Comparison of ENCODE assay signal across 11 mouse cellular contexts in genomic region chr3:126660575-126660974, GRCm38 (mm10).
DNase-seq lines count a peak whose midpoint lies in the region; ATAC-seq and TF ChIP-seq lines count a peak whose summit lies in the region.
"Had no signal": no experiment of that assay in that cellular context is flagged by ENCODE, and none has a peak within 500 bp of the region (broad histone marks: within the 10 kb centered on the region; RNA-seq: fewer than 3 reads in every experiment).

No protein-coding gene starts in this region.

- DNase-seq in gastrocnemius, adult 2 months, result no peak
- DNase-seq in gastrocnemius, postnatal 10 days, result no peak
- DNase-seq in CD4-positive helper T cell, adult 2 months (ENCODE audit: low read depth, low spot score), result peak; percentile 86
- peak; percentile 76 for DNase-seq in naive thymus-derived CD4-positive, alpha-beta T cell, adult 2 months (ENCODE audit: low read depth)
- no peak for DNase-seq in frontal cortex, postnatal 10 days (ENCODE audit: low spot score in 2 of 2)
- no peak for DNase-seq in left cerebral cortex, adult 8-10 months (ENCODE audit: low spot score in 2 of 2)
- no peak for DNase-seq in adrenal gland, postnatal 25 days
- DNase-seq: cerebellum, postnatal 36 days; retina, postnatal 1 day had no signal

- peak overlapping the region; percentile 58 for H3K27ac ChIP-seq in gastrocnemius, adult 2 months
- H3K27ac ChIP-seq: midbrain, embryonic 15.5 days had no signal

- ATAC-seq in hematopoietic stem cell, adult 5-6 weeks (replicated peaks in 1 of 2; ENCODE audit: insufficient read depth in 1 of 2, low FRiP score in 2 of 2, low TSS enrichment in 1 of 2, low read depth in 1 of 2, poor library complexity in 2 of 2, severe bottlenecking in 2 of 2), result peak; percentile 29 to 32; a peak in 1 of 4 replicates
- ATAC-seq: midbrain, embryonic 15.5 days had no signal

- intact Hi-C loops in gastrocnemius, adult 2 months (cut with DNase I), result no loop called here

- no peak for TF ChIP-seq CTCF in gastrocnemius, adult 2 months (IDR thresholded peaks at IDR 0.05)

- no peak overlapping the region for H3K4me3 ChIP-seq in gastrocnemius, adult 2 months
- H3K4me3 ChIP-seq: midbrain, embryonic 15.5 days had no signal

Comparison
In these comparisons a context has a peak if more than half of its experiments do, and no peak if none do; other contexts are left out.
1. DNase-seq: peak in CD4-positive helper T cell, adult 2 months (single experiment) and naive thymus-derived CD4-positive, alpha-beta T cell, adult 2 months (single experiment); none in gastrocnemius, adult 2 months (single experiment), gastrocnemius, postnatal 10 days (single experiment), frontal cortex, postnatal 10 days (0 of 2), left cerebral cortex, adult 8-10 months (0 of 2) and adrenal gland, postnatal 25 days (single experiment).